Mouse (Mus musculus): ENCODE results near the gene Zbtb20.

The Zbtb20 gene

GRCm38 (mm10) chr16:43443034-43443433 lies 567.4 kb downstream of the Zbtb20 start:
- DNase-seq (ENCODE audit: low read depth, low spot score), result no peak

GRCm38 (mm10) chr16:43448141-43448981 lies 572.7 kb downstream of the Zbtb20 start:
- DNase-seq (ENCODE audit: low read depth, low spot score), result no peak

- no peak for DNase-seq (ENCODE audit: low read depth, low spot score)
Observed at GRCm38 (mm10) chr16:43454370-43454934, 578.8 kb downstream of the Zbtb20 start.

- DNase-seq (ENCODE audit: low read depth, low spot score), result no peak
Observed at GRCm38 (mm10) chr16:43456446-43457172, 580.9 kb downstream of the Zbtb20 start.

- DNase-seq (ENCODE audit: low read depth, low spot score), result no peak
Observed at GRCm38 (mm10) chr16:43457814-43458213, 582.1 kb downstream of the Zbtb20 start.

GRCm38 (mm10) chr16:43458726-43459223 lies 583.1 kb downstream of the Zbtb20 start:
- no peak for DNase-seq (ENCODE audit: low read depth, low spot score)

GRCm38 (mm10) chr16:43461745-43462378 lies 586.2 kb downstream of the Zbtb20 start:
- no peak for DNase-seq (ENCODE audit: low read depth, low spot score)

- DNase-seq (ENCODE audit: low read depth, low spot score), result no peak
Observed at GRCm38 (mm10) chr16:43462470-43463455, 587.1 kb downstream of the Zbtb20 start.

GRCm38 (mm10) chr16:43463684-43464475 lies 588.2 kb downstream of the Zbtb20 start:
- no peak for DNase-seq (ENCODE audit: low read depth, low spot score)

GRCm38 (mm10) chr16:43464476-43465080 lies 588.9 kb downstream of the Zbtb20 start:
- DNase-seq (ENCODE audit: low read depth, low spot score), result no peak

GRCm38 (mm10) chr16:43465368-43465839 lies 589.7 kb downstream of the Zbtb20 start:
- no peak for DNase-seq (ENCODE audit: low read depth, low spot score)

- DNase-seq (ENCODE audit: low read depth, low spot score), result no peak
Observed at GRCm38 (mm10) chr16:43465921-43466748, 590.5 kb downstream of the Zbtb20 start.

- DNase-seq (ENCODE audit: low read depth, low spot score), result no peak
Observed at GRCm38 (mm10) chr16:43466749-43467065, 591.0 kb downstream of the Zbtb20 start.

- DNase-seq (ENCODE audit: low read depth, low spot score), result no peak
Observed at GRCm38 (mm10) chr16:43471060-43471459, 595.4 kb downstream of the Zbtb20 start.

- DNase-seq (ENCODE audit: low read depth, low spot score), result no peak
Observed at GRCm38 (mm10) chr16:43474941-43475728, 599.5 kb downstream of the Zbtb20 start.

- DNase-seq (ENCODE audit: low read depth, low spot score), result no peak
Observed at GRCm38 (mm10) chr16:43476921-43477320, 601.2 kb downstream of the Zbtb20 start.

GRCm38 (mm10) chr16:43478352-43478751 lies 602.7 kb downstream of the Zbtb20 start:
- DNase-seq (ENCODE audit: low read depth, low spot score), result no peak

GRCm38 (mm10) chr16:43480532-43480931 lies 604.9 kb downstream of the Zbtb20 start:
- no peak for DNase-seq (ENCODE audit: low read depth, low spot score)

Data from forelimb bud, embryonic 11.5 days (tissue).